Mouse (Mus musculus): ENCODE results near the gene Prex1.

The Prex1 gene

GRCm38 (mm10) chr2:166606053-166606452 is 107.6 kb downstream of the Prex1 start:
- ATAC-seq (ENCODE audit: low TSS enrichment): no peak

- ATAC-seq (ENCODE audit: low TSS enrichment): no peak
Observed at GRCm38 (mm10) chr2:166605164-166605831, 108.3 kb downstream of the Prex1 start.

GRCm38 (mm10) chr2:166602948-166603347 is 110.7 kb downstream of the Prex1 start:
- ATAC-seq (ENCODE audit: low TSS enrichment): peak; percentile 13; the same call in 1 of the 2 replicates

GRCm38 (mm10) chr2:166601420-166601819 is 112.2 kb downstream of the Prex1 start:
- no peak for ATAC-seq (ENCODE audit: low TSS enrichment)

GRCm38 (mm10) chr2:166598453-166599155 is 115.0 kb downstream of the Prex1 start:
- ATAC-seq (ENCODE audit: low TSS enrichment): no peak

GRCm38 (mm10) chr2:166597763-166598162 is 115.9 kb downstream of the Prex1 start:
- ATAC-seq (ENCODE audit: low TSS enrichment): no peak

- peak; percentile 69 for ATAC-seq (ENCODE audit: low TSS enrichment)
Observed at GRCm38 (mm10) chr2:166592034-166592912, 121.4 kb downstream of the Prex1 start.

GRCm38 (mm10) chr2:166584491-166584890 is 129.1 kb downstream of the Prex1 start:
- no peak for ATAC-seq (ENCODE audit: low TSS enrichment)

- no peak for ATAC-seq (ENCODE audit: low TSS enrichment)
Observed at GRCm38 (mm10) chr2:166583292-166583691, 130.3 kb downstream of the Prex1 start.

- ATAC-seq (ENCODE audit: low TSS enrichment): peak; percentile 77
Observed at GRCm38 (mm10) chr2:166581881-166582583, 131.6 kb downstream of the Prex1 start.

- no peak for ATAC-seq (ENCODE audit: low TSS enrichment)
Observed at GRCm38 (mm10) chr2:166579793-166580192, 133.8 kb downstream of the Prex1 start.

GRCm38 (mm10) chr2:166579361-166579760 is 134.3 kb downstream of the Prex1 start:
- no peak for ATAC-seq (ENCODE audit: low TSS enrichment)

GRCm38 (mm10) chr2:166575419-166575818 is 138.2 kb downstream of the Prex1 start:
- ATAC-seq (ENCODE audit: low TSS enrichment): peak; percentile 30; the same call in 1 of the 2 replicates

GRCm38 (mm10) chr2:166574934-166575333 is 138.7 kb downstream of the Prex1 start:
- peak; percentile 60; the same call in 1 of the 2 replicates for ATAC-seq (ENCODE audit: low TSS enrichment)

GRCm38 (mm10) chr2:166573621-166574020 is 140.0 kb downstream of the Prex1 start:
- ATAC-seq (ENCODE audit: low TSS enrichment): no peak

GRCm38 (mm10) chr2:166572297-166572696 is 141.3 kb downstream of the Prex1 start:
- no peak for ATAC-seq (ENCODE audit: low TSS enrichment)

- ATAC-seq (ENCODE audit: low TSS enrichment): no peak
Observed at GRCm38 (mm10) chr2:166569182-166569581, 144.4 kb downstream of the Prex1 start.

GRCm38 (mm10) chr2:166565503-166565902 is 148.1 kb downstream of the Prex1 start:
- no peak for ATAC-seq (ENCODE audit: low TSS enrichment)

GRCm38 (mm10) chr2:166564455-166564854 is 149.2 kb downstream of the Prex1 start:
- ATAC-seq (ENCODE audit: low TSS enrichment): peak; percentile 62; the same call in 1 of the 2 replicates

GRCm38 (mm10) chr2:166563890-166564289 is 149.7 kb downstream of the Prex1 start:
- ATAC-seq (ENCODE audit: low TSS enrichment): peak; percentile 69; the same call in 1 of the 2 replicates

- ATAC-seq (ENCODE audit: low TSS enrichment): no peak
Observed at GRCm38 (mm10) chr2:166563076-166563475, 150.6 kb downstream of the Prex1 start.

All from frontal cortex, adult (tissue).